Mouse (Mus musculus) T-cell, adult 66 days (primary cell): Measurements from ENCODE around the gene Tcp1. TPM values are rescaled to one million over a fixed set of nuclear protein-coding genes. Genes with fewer than 3 reads are reported as not detected.

Experiments used
- total RNA-seq, 2 experiments: library from RNA; stranded (reverse); gene quantifications; 3 replicates in 1 of 2; 4 replicates in 1 of 2; pipeline ENCODE4 v1.2.4; 2023

The Tcp1 gene
- total RNA-seq, result 100 to 1,000 TPM; 208 to 219 TPM

DNA sequence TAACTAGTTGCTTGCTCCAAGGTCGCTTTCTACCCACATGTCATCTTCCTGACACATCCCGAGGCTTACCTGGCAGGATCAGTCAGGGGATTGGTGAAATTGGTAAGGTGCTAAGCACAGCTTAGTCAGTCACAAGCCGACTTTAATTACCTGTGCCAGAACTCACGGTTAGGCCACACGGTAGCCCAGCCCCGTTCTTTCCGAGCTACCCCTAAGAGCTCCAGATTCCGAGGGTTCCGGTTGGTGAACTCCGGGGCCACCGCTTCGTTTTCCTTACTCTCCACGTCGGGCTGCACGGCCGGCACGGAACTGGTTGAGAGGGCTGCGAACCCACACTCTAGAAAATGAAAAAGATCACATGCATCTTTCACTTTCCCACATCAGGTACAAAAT, at the start of gene Tcp1:
Gene Tcp1 (plus strand): TSS at position 214 of the 393 bp plus-strand sequence.

DNA sequence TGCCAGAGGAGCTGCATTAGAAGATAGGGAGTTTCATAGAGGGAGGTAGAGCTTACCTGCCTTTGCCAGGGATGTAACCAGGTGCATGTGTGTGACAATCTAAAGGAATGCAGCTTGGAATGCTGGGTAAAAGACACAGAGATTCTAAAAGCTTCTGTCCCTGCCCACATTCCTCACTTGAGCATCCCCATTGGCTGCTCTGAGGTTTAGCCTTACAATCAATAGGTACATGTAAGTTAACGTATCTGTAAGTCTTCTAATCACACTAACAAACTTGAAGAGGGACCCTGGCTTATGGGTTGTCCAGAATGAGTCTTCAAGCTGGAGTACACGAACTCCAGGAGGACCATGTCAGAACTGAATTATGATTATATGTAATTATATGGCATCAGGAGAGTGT, 47.5 kb upstream of the Tcp1 start, which contains the start of gene Mas1:
Gene Mas1 (minus strand): TSS at position 101 of the 400 bp plus-strand sequence.

DNA sequence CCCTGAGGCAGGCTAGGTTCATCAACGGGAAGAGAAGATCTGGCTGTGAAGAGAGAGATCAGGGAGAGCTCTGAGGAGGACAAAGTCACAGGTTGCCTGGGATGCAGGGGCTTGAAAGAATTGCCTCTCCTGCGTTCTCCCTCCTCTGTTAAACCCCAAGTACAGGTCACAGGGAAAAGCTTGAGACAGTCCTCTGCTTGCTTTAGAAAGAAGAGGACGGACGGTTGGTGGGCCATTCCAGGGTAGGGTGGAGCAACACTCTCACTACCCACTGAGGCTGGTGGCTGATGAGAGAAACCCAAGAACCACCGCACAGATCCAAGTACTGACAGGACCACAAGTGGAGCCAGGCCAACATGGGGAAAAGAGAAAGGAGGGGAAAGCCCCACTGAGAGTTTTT, 39.8 kb upstream of the Tcp1 start, which contains the start of gene Mrgprh:
Gene Mrgprh (plus strand): TSS at position 301 of the 400 bp plus-strand sequence.

GRCm38 (mm10) chr17:12909361-12910280, 5.9 kb upstream of the Tcp1 start, which contains the start of gene Pnldc1:
Pnldc1 (minus strand) TSS chr17:12910230.

DNA sequence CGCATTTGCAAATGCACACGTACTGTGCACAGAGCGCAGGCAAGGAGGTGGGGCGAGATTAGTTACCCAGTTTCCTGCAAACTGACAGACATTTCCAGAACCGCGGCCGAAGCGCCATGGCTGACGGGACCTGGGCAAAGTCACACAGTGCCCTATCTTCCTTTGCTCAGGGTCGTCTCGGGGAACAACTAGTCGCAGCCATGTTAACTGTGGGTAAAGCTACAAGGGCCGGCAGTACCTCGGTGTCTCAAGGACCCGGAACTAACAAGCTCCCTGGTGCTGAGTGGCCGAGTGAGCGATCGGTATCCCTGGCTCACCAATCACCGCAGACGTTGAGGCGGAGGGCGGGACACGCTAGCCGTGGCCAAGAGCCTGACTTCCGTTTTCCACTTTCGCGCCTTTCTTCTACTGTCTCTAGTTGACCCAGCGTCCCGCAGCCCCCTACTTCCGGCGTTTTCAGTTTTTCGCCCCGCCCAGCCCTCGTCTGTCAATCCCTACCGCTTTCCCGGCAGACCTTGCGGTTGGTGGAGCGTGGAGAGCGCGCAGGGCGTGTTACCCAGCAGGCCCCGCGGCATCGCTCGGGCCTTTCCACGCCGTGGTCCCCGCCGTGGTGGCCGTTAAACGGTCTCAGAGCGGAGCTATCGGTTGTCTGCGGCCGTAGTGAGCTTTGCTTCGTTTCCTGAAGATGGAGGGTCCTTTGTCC, 531 bp downstream of the Tcp1 start, which contains the start of gene Mrpl18:
Gene Mrpl18 (minus strand): TSS at position 465 of the 703 bp plus-strand sequence.

GRCm38 (mm10) chr17:12940151-12940805, 24.8 kb downstream of the Tcp1 start, which contains the start of gene Acat3:
Acat3 (minus strand) TSS chr17:12940600.

DNA sequence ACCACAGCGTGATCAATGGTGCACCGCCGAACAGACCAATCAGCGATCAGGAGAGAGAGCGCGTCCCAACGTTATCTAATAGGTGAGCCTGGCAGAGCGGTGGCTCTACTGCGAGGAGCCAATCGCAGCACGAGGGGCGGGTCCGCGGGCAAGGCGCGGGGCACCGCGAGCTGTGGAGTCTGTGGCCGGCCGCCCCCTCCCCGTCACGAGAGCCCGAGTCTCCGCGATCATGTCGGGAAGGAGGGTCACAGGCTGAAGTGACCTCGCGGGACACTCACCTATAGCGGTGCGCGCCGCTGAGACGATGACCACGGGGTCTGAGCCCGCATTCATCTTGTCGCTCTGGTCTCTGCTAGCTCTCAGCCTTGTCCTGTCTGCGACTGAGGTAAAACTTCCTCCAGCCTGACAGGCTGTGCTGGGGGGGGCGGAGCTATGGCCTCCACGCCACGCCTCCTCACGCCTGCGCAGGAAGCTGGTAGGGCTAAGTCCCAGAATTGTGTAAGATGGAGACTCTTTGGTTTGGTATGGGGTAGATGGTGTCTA, 44.9 kb downstream of the Tcp1 start, which contains the start of gene Acat2:
Gene Acat2 (minus strand): TSS at position 417 of the 543 bp plus-strand sequence.

Other genes starting within 250 kb of the Tcp1 start
- gene Slc22a1, start 239.9 kb upstream of the Tcp1 start, total RNA-seq, result under 1 TPM in 1 of 2 experiments, not detected in 1; 0.73 TPM
- gene Igf2r, start 146.0 kb upstream of the Tcp1 start, total RNA-seq, result 10 to 100 TPM; 42.3 to 46.0 TPM
- gene Mas1, start 47.6 kb upstream of the Tcp1 start, total RNA-seq, result not detected
- gene Mrgprh, start 39.7 kb upstream of the Tcp1 start, total RNA-seq, result not detected
- 1 to 10 TPM in 1 of 2 experiments, not detected in 1; 2.8 TPM for gene Pnldc1, start 5.5 kb upstream of the Tcp1 start, total RNA-seq
- gene Mrpl18, start 644 bp downstream of the Tcp1 start, total RNA-seq, result 10 to 100 TPM; 50.8 to 59.8 TPM
- gene Acat3, start 24.9 kb downstream of the Tcp1 start, total RNA-seq, result 1 to 10 TPM in 1 of 2 experiments, not detected in 1; 1.2 TPM
- gene Acat2, start 45.0 kb downstream of the Tcp1 start, total RNA-seq, result 10 to 100 TPM; 18.5 to 20.7 TPM
- gene Wtap, start 78.5 kb downstream of the Tcp1 start, total RNA-seq, result 100 to 1,000 TPM; 115 to 118 TPM
- gene Sod2, start 91.1 kb downstream of the Tcp1 start, total RNA-seq, result 10 to 100 TPM; 68.5 to 70.5 TPM
- not detected for gene Gpr31b, start 136.6 kb downstream of the Tcp1 start, total RNA-seq
- under 1 TPM in 1 of 2 experiments, not detected in 1; 0.29 TPM for gene Tcp10b, start 145.4 kb downstream of the Tcp1 start, total RNA-seq
- gene Unc93a, start 216.1 kb downstream of the Tcp1 start, total RNA-seq, result not detected